Mouse (Mus musculus): Measurements from ENCODE around the gene Mrpl51. TPM values are rescaled to one million over a fixed set of nuclear protein-coding genes. Genes with fewer than 3 reads are reported as not detected.
"Not testable (repeated sequence)": the region's sequence is repeated elsewhere in the genome, so short reads cannot be mapped to it uniquely, and the experiment has no call there.

Mrpl51 gene
- polyA plus RNA-seq, 1 experiment from 2014 or later = 281 TPM

DNA sequence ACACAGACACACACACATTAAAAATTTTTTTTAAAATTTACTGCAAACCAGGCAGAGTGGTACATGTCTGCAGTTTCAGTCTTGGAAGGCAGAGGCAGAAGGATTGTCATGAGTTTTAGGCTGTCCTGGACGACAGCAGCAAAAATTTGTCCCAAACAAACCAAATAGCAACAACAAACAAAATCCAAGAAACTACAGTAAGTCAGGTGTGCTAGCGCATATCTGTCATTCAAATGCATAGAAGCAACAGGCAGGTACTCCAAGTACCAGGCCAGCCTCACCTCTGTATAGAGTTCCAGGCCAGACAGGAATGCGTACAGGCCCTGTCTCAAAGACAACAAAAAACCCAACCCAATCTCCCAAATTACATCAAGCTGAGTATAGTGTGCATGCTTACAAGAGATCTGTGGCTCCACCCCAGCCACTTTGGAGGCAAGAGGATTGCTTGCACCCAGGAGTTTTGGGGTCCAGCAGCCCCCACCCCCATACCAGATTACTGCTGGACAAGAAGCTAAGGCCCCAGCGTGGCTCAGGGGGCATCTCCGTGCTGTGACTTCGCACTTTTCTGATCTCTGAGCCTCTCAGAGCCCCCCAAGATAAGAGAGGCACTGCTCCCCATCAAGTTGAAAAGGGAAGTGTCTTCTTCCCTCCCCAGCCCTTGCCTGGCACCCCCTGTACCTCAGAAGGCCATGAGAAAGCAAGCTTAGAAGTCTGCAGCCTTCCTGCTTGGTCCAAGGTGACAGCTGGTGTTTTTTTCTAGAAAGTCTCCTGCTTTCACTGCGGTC lies 31.6 kb upstream of the Mrpl51 start:
- DNase-seq (ENCODE audit: low spot score) = no peak

DNA sequence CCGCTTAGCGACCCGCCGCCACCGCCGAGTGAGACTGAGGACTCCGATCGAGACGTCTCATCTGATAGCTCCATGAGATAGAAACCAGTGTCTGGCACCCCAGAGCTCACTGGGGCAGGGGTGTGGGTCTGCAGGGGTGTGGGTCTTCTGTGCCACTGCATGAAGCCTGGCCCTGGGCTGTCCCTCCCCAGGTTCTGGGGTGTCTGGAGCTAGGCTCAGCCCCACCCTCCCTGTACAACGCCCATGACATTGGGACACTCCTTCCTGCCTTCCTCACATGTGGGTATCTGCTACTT lies 31.1 kb upstream of the Mrpl51 start:
- no peak for DNase-seq (ENCODE audit: low spot score)

DNA sequence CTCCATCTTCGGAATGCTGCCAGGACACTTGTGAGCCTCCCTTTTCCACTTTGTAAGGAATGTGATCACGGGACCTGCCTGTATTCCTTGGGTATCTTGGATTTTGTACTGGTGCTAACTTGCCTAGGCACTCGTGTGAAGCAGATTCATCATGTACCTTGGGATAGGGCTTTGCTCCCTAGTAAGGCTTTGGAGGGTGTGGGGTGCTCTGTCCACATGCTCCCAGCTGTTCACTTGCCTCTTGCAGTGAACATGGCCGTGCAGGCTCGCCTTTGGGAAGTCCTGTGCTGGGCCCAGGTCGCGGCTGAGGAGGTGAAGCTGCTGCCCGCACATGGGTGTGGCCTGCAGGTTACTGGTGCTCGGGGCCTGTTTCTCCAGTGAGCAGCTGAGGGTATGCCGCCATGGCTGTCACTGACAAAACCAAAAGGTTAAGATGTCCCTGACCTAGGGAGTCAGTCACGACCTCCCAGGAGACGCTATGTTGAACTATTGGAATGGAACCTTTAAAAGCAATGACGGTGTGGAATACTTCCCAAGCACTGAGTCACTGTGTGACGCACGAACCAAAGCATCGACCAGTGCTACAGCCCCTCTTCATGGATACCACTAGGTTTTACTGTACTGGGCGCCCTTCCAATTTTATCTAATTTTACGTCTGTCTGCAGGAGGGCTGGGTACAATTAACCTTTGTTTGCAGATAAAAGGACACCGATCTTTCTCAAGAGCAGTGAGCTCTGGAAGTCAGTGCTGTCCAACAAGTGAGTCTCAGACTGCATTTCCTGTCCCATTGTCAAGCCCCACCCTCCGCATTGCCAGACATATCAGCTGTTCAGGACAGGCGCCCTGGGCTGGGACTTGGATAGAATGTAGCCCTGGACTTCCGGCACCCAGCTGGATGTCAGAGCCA lies 30.5 kb upstream of the Mrpl51 start:
- DNase-seq (ENCODE audit: low spot score) = no peak

DNA sequence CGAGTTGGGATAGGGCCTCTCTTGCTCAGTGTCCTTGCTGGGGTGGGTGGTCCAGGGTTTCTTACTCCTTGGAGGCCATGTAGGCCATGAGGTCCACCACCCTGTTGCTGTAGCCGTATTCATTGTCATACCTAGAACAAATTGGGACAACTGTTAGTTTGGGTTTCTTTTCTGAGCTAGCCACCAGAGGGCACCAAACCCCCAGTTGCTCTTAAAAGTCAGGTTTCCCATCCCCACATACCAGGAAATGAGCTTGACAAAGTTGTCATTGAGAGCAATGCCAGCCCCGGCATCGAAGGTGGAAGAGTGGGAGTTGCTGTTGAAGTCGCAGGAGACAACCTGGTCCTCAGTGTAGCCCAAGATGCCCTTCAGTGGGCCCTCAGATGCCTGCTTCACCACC lies 29.6 kb upstream of the Mrpl51 start:
- DNase-seq (ENCODE audit: low spot score) = peak; percentile 86

DNA sequence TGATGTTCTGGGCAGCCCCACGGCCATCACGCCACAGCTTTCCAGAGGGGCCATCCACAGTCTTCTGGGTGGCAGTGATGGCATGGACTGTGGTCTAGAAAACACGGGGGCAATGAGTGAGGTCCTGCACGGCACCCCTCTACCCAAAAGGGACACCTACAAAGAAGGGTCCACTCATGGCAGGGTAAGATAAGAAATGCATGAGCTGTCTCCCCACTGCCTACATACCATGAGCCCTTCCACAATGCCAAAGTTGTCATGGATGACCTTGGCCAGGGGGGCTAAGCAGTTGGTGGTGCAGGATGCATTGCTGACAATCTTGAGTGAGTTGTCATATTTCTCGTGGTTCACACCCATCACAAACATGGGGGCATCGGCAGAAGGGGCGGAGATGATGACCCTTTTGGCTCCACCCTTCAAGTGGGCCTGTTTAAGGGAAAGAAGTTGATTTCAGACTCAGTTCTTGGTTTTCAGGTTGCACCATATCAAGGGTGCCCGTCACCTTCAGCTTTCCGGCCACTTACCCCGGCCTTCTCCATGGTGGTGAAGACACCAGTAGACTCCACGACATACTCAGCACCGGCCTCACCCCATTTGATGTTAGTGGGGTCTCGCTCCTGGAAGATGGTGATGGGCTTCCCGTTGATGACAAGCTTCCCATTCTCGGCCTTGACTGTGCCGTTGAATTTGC lies 28.8 kb upstream of the Mrpl51 start:
- not testable (repeated sequence) for DNase-seq (ENCODE audit: low spot score)

DNA sequence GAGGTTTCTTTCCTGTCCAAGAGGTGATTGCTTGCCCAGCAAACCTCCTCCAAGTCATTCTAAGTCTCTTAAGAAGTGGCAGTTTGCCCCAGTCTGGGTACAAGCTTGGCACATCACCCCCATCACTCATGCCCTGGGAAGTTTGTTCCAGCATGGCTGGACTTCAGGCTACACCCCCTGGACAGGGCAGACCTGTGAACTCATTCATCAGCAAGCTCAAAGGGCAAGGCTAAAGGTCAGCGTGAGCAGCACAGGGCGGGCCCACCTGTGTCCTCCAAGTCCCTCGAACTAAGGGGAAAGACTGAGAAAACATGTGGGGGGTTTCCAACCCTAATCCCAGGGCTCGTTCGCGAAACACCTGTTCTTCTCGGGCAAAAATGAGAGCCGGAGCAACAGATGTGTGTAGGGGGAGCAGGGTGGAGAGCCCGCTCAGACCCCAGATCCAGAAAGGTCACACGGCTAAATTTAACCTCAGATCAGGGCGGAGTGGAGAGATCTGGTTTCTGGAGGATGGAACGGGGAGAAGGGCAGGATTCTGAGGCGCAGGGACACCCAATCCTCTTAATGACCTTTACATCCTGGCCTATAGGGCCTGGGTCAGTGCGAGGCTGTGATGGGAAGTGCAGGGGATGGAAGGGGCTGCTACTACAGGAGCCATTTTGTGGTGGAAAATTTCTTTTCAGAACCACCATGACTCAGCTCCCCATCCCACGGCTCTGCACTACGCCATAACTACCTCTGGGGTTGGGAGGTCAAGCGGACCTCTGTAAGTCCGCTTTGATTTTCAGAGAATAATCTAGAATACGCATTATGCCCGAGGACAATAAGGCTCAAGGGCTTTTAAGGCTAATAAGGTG lies 27.6 kb upstream of the Mrpl51 start:
- DNase-seq (ENCODE audit: low spot score) = peak; percentile 29

DNA sequence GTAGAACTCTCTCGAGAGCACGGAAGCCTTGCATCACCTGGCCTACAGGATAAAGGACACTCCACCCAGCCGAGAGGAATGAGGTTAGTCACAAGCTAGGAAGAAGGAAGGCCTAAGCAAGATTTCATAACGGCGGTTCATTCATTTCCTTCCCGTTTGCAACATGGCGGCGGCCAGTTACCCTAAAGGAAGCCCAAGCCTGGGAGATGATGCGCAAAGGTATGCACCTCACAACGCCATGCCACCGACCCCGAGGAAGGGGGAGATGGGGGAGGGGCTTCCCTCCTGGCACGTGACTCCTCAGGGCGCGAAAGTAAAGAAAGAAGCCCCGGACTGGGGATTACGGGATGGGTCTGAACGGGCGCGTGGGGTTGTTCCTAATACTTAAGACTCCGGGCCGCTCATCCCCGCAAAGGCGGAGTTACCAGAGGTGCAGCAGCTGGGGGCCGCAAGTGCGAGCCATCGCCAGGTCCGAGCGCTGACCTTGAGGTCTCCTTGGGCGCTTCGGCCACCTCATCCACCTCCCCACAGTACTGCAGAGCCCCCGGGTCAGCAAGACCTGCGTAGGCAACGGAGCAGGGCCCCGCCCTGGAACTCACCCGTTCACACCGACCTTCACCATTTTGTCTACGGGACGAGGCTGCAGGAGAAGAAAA lies 26.8 kb upstream of the Mrpl51 start:
- peak; percentile 71 for DNase-seq (ENCODE audit: low spot score)

DNA sequence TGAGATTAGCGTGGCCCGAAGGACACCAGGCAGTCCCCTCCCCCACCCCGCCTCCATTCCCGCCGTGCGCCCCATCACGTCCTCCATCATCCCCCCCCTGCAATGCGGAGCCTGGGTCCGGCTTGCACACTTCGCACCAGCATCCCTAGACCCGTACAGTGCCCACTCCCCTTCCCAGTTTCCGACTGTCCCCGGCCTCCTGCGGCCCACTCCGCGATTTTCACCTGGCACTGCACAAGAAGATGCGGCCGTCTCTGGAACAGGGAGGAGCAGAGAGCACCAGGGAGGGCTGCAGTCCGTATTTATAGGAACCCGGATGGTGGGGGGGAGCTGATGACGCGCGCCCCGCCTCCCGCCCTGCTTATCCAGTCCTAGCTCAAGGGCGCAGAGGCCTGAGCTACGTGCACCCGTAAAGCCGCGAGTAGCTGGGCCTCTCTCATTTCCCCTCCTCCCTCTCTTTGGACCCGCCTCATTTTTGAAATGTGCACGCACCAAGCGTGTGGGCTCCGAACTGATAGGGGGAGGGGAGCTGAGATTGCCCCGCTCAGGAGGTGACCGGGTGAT lies 26.2 kb upstream of the Mrpl51 start:
- peak; percentile 97 for DNase-seq (ENCODE audit: low spot score)

DNA sequence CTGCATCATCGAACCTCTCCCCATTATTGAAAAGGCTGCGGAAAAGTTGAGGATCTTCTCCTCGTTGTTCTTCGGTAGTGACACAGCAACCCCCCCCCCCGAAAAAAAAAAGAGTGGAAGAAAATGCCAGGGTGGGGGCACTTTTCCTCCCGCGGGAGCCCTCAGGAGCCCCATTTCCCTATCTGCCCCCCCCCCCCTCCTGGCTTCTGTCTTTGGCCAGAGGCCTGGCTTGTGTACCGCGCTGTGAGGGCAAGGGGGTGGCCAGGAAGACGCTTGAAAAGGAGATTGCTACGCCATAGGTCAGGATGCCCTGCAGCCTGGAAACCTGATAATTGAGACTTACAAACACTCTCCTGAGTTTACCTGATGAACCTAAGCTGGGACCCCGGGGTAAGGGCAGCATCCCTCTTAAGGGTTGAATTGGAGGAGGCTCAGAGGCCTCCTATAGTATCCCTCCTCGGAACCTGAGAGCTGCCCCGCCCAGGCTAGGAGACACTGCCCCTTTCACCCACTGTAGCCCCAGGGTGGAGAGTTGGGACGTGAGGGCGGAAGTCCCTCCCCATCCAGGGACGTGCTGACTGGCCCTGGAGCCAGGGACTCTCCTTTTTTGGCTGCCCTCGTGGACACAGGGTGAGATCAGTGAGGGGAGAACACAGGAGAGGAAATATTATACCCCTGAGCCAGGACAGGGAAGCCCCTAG lies 25.4 kb upstream of the Mrpl51 start, which contains the start of gene Gapdh:
Gene Gapdh (minus strand): TSS at position 417 of the 701 bp plus-strand sequence.
- no peak for DNase-seq (ENCODE audit: low spot score)

DNA sequence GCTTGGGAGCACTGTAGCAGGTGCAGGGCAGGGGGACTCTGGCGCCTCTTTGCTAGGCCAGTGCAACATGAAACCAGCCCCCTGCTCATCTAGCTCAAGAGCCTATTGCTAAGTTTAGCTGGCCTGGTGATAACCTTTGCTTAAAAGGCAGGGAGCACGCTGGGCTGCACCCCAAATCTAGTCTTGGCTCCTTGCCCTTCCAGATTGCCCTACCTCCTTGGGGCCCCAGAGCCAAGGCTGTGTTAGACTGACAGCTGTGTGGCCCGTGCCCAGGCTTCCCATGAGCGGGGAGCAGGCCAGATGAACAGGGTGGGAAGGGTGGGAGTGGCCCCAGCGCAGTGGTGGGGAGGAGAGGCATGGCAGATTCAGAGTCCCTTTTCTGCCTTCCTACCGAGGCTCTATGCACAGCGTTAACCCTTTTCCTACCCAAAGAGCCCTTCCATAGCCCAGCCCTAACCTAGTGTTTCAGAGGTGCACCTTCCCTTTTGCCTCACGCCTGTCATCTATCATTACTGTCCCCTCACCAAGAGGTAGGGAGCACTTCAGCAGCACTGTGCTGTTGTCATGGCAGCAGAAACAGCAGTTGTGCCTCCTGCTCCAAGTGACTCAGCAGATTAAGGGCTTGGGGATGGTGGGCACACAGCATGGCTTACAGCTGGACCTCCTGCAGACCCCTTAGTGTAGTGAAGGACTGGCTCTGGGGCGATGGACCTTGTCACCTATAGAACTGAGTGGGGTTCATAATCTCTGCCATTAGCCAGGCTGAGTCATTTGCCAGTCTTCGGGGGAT lies 24.5 kb upstream of the Mrpl51 start:
- no peak for DNase-seq (ENCODE audit: low spot score)

DNA sequence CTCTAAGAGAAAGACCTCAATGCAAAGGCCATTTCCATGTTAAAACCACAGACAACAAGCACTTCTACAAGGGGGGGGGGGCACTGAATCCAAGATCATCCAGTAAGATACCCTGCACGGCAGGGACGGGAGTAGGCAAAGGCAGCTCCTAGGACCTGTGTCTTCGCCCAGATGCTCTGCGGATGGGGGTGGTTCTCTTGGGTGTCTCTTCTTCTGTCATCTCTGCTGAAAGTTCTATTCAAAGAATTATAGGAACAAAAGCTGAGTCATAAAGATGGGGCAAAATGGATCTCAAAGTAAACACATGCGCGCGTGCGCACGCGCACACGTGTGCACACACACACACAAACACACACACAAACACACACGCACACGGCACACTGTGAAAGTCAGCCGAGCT lies 23.5 kb upstream of the Mrpl51 start:
- DNase-seq (ENCODE audit: low spot score) = no peak

DNA sequence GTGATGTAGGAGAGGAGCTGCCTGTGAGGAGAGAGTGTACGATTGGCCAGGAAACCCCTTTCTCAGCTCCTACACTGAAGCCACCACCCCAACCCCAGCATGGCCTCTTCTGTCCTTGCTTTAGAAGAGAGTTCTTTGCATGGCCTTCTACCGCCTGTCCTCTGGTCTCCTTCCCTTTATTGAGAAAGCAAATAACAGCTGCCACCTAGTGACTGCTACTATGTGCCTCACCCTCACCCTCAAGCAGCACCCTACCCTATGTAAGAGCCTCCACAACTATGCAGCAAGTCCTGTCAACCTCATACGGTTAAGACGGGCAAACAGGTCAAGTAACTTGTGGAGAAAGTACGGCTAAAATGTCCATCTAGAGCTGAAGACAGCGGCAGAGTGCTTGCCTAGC lies 21.4 kb upstream of the Mrpl51 start:
- no peak for DNase-seq (ENCODE audit: low spot score)

DNA sequence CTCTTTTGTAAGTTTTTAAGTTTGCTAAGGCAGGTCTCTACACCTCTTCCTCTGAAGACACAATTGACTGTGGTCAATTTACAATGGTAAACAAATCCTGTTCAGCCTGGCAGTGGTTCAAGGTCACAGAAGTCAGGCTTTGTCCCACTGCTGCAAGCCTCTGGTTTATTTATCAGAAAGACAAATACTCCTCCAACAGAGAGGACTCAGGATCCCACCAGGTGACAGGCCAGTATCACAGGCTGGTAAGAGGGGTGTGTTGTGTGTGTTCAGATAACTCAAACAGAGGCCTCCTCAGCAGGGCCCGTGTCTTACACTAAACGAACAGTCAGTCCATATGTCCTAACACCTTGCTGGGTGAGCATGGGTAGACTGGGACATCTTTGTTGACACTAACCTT lies 19.1 kb upstream of the Mrpl51 start:
- no peak for DNase-seq (ENCODE audit: low spot score)

DNA sequence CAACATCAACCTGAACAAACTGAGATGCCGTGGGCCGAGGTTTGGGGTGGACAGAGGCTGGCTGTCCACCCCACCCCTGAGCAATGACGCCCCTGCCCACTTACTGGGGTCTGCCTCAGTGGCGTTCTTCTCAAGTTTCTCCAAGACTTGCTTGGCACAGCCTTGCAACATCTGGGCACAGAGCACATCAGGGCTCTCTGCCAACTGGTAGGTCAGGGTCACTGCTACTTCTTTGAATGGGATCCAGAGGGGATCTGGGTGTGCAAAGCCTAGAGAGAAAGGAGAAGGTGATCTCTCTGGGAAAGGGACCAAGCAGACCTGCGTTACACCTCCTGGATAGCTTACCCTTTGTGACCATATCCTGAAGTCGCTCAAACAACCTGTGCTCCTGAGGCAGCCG lies 18.3 kb upstream of the Mrpl51 start:
- DNase-seq (ENCODE audit: low spot score) = no peak

DNA sequence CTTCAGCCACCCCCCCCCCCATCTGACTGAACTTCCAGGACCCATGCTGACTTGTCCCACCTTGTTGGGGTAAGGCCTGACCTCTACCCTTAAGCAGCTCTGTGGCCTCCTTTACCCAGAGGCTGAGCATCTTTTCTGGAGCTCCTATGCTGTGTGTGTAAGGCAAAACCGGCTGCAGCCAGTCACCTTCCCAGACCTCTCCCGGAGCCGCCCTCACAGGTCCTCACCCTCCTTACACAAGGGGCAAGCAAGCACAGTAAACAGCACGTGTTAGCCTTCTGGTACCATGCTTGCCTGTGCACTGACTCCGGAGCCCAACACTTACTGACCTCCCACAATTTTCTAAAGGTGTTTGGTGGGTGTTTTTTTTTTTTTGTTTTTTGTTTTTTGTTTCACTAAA lies 16.1 kb upstream of the Mrpl51 start:
- DNase-seq (ENCODE audit: low spot score) = no peak

DNA sequence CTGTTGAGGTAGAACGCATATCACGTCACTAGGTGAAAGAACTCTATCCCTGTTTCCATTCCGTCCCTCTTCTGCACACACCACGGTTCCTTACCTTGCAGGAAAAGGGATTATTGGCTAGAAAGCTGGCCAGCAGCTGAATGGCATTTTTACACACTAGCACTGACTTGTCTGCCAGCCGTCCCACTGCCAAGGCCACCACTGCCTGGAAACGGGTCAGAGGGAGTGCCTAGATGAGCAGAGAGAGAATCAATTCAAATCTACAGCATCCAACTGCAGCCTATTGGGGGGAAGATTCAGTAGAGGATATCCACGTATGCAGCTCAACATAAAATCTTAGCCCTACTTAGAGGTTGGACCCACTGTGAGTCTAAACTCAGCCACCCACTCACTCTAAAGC lies 12.0 kb upstream of the Mrpl51 start:
- no peak for DNase-seq (ENCODE audit: low spot score)

DNA sequence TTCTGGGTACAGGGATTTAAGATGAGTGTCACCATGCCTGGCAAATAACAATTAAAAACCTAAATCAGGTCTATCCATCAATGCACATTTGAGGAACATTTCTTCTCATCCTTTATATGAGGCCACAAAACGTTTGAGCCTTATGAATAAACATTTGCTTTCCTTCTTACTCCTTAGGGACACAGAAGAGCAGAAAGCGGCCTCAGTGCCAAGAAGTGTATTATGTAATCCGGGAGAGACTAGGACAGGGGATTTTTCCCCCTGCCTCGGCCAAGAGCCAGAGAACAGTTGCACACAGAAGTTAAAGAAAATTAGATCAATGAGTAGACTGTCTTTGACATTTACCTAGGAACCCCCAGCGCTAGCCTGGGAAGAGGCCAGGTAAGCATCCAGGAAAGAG lies 9.5 kb upstream of the Mrpl51 start:
- no peak for DNase-seq (ENCODE audit: low spot score)

DNA sequence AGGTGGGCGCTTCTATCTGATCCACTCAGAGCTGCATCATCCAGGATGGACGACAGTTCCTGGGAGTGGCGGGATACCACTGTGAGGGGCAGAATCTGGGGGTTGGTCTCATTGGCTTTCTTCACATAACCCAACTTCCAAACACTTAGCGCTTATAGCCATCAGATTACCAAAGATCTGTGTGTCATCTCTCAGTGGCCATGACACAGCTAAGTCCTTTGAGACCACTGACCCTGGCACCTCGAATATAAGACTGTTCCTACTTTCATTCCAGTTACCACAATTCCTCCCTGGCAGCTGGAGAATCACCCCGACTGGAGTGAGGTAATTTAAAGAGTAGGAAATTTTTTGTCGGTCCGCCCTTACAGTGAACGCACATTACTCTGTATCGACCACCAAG lies 5.4 kb upstream of the Mrpl51 start:
- no peak for DNase-seq (ENCODE audit: low spot score)

DNA sequence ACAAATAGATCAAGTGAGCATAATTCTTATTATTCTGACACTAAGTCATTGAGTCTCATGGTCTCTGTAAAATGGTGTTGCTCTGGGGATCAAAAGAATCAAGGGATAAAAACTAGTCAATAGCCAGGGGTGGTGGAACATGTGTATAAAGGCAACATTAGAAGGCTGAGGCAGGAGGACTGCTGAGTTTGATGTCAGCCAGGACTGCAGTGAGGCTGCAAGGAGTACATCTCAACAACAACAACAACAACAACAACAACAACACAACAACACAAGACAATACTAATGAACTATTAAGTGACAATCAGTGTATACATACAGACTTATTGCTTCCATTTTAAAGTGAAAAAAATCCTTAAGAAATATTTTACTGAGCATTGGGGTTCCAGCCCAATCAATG lies 785 bp upstream of the Mrpl51 start:
- DNase-seq (ENCODE audit: low spot score) = no peak
